Mouse (Mus musculus): ENCODE measurements around the gene Cfap61. TPM values are rescaled to one million over a fixed set of nuclear protein-coding genes. Genes with fewer than 3 reads are reported as not detected.

The Cfap61 gene
- total and polyA plus RNA-seq, 3 experiments = 1.4 to 1.7 (median 1.5) TPM

- H3K79me2 ChIP-seq (replicated peaks; ENCODE audit: control insufficient read depth, insufficient read depth, low read length) = no peaks in the 10 kb centered on the region
Measured at GRCm38 (mm10) chr2:145987757-145988156, 53.2 kb downstream of the Cfap61 start.

DNA sequence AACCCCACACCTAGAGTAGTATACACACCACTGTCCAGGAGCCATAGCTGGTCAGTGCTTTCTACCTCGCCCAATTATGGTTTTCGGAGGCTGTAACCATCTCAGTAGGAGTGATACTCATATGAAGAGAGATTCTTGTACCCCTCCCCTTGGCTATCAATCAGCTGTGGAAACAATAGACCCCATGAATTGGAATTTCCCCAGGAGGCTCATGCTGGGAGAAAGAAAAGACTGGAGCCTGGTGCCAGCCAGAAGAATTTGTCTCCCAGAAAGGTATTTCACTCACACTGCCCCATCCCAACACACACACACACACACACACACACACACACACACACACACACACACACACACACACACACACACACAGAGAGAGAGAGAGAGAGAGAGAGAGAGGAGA is 55.9 kb downstream of the Cfap61 start:
- intact Hi-C loops (cut with DNase I) = no loop called here
- Histone ChIP-seq H3K79me2 (replicated peaks; ENCODE audit: control insufficient read depth, insufficient read depth, low read length) (no peaks in the 10 kb centered on the region), H3K27me3 (ENCODE audit: control insufficient read depth, insufficient read depth, low read length) (no peaks in the 10 kb centered on the region), H3K9ac (ENCODE audit: low read depth, low read length) (no peak overlapping the region), H3K4me3 (no peak overlapping the region), H3K4me1 (ENCODE audit: control insufficient read depth, insufficient read depth, low read length) (no peaks in the 10 kb centered on the region), H3K27ac (no peak overlapping the region), H3K36me3 (ENCODE audit: control insufficient read depth, insufficient read depth, low read length) (no peaks in the 10 kb centered on the region)
- no peak for DNase-seq
- WGBS = 89% methylated on average over 2 of the region's 2 CpGs
- TF ChIP-seq EP300 (IDR thresholded peaks at IDR 0.05; ENCODE audit: insufficient read depth, low read depth, low read length) = no peak

More at GRCm38 (mm10) chr2:145987757-145988156, 53.2 kb downstream of the Cfap61 start:
- DNase-seq = no peak
- Histone ChIP-seq H3K4me3 (no peak overlapping the region), H3K9ac (ENCODE audit: low read depth, low read length) (no peak overlapping the region), H3K27me3 (ENCODE audit: control insufficient read depth, insufficient read depth, low read length) (no peaks in the 10 kb centered on the region), H3K36me3 (ENCODE audit: control insufficient read depth, insufficient read depth, low read length) (no peaks in the 10 kb centered on the region), H3K27ac (no peak overlapping the region), H3K4me1 (ENCODE audit: control insufficient read depth, insufficient read depth, low read length) (no peaks in the 10 kb centered on the region)
- TF ChIP-seq EP300 (IDR thresholded peaks at IDR 0.05; ENCODE audit: insufficient read depth, low read depth, low read length) = no peak
- TF ChIP-seq CTCF (IDR thresholded peaks at IDR 0.05) = no peak
- TF ChIP-seq POLR2A (IDR thresholded peaks at IDR 0.05; ENCODE audit: insufficient read depth, low read depth, low read length) = no peak
- intact Hi-C loops (cut with DNase I) = no loop called here
- 84% methylated on average over 2 of the region's 2 CpGs for WGBS

DNA sequence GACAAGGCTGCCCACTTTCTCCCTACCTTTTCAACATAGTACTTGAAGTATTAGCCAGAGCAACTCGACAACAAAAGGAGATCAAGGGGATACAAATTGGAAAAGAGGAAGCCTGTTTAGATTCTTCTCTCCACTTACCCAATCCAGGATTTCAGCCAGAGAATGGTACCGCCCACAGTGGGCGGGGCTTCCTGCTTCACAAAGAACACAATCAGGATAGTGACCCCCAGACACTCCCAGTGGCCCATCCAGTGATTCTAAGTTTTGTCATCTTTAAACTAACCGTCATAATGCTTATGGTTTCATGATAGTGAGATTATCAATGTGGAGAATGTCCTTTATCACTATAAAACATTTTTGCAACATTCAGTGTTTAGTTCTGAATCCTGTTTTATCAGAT is 61.9 kb downstream of the Cfap61 start:
- intact Hi-C loops (cut with DNase I) = no loop called here
- Histone ChIP-seq H3K4me1 (ENCODE audit: control insufficient read depth, insufficient read depth, low read length) (no peaks in the 10 kb centered on the region; the same call in 1 of the 2 replicates), H3K9ac (ENCODE audit: low read depth, low read length) (no peak overlapping the region), H3K27me3 (ENCODE audit: control insufficient read depth, insufficient read depth, low read length) (no peaks in the 10 kb centered on the region), H3K4me3 (no peak overlapping the region), H3K36me3 (ENCODE audit: control insufficient read depth, insufficient read depth, low read length) (no peaks in the 10 kb centered on the region), H3K27ac (no peak overlapping the region), H3K79me2 (replicated peaks; ENCODE audit: control insufficient read depth, insufficient read depth, low read length) (no peaks in the 10 kb centered on the region)
- no peak for TF ChIP-seq POLR2A (IDR thresholded peaks at IDR 0.05; ENCODE audit: insufficient read depth, low read depth, low read length)
- no peak for TF ChIP-seq CTCF (IDR thresholded peaks at IDR 0.05)
- TF ChIP-seq EP300 (IDR thresholded peaks at IDR 0.05; ENCODE audit: insufficient read depth, low read depth, low read length) = no peak
- no peak for DNase-seq
- 45% methylated on average over 4 of the region's 4 CpGs for WGBS

DNA sequence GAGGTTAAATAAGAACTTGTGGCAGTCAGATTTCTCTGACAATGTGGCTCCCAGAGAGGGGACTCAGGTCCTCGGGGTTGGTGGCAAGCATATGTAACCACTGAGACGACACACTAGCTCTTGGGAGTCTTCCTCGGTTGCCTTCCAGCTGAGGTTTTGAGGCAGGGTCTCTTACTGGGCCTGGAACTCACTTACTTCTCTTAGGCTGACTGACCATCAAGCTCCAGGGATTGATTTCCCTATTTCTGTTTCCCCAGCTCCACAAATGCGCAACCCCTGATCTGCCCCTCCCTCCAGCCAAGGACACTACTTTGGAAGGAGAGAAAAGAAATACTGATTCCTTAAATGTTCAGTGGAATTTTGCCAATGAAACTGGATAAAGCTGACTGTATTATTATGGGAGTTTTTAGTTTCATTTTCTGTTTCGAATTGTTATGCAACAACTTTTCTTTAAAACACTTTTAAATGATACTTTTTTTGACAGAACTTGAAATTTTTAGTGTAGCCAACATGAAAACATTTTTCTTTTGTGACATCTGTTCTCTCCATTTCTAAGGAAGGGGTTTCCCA is 63.5 kb downstream of the Cfap61 start:
- no peaks in the 10 kb centered on the region for H3K79me2 ChIP-seq (replicated peaks; ENCODE audit: control insufficient read depth, insufficient read depth, low read length)
- intact Hi-C loops (cut with DNase I) = no loop called here
- H3K27me3 ChIP-seq (ENCODE audit: control insufficient read depth, insufficient read depth, low read length) = no peaks in the 10 kb centered on the region
- H3K9ac ChIP-seq (ENCODE audit: low read depth, low read length) = no peak overlapping the region
- no peaks in the 10 kb centered on the region; the same call in 1 of the 2 replicates for H3K4me1 ChIP-seq (ENCODE audit: control insufficient read depth, insufficient read depth, low read length)
- no peak for TF ChIP-seq POLR2A (IDR thresholded peaks at IDR 0.05; ENCODE audit: insufficient read depth, low read depth, low read length)
- TF ChIP-seq CTCF (IDR thresholded peaks at IDR 0.05) = no peak
- no peak for TF ChIP-seq EP300 (IDR thresholded peaks at IDR 0.05; ENCODE audit: insufficient read depth, low read depth, low read length)
- H3K36me3 ChIP-seq (ENCODE audit: control insufficient read depth, insufficient read depth, low read length) = no peaks in the 10 kb centered on the region
- H3K4me3 ChIP-seq = no peak overlapping the region
- no peak for DNase-seq
- WGBS = 73% methylated on average over 5 of the region's 5 CpGs
- no peak overlapping the region for H3K27ac ChIP-seq

- H3K4me1 ChIP-seq (ENCODE audit: control insufficient read depth, insufficient read depth, low read length) = no peaks in the 10 kb centered on the region; the same call in 1 of the 2 replicates
- WGBS = 90% methylated on average over 6 of the region's 6 CpGs
- intact Hi-C loops (cut with DNase I) = no loop called here
- H3K27ac ChIP-seq = no peak overlapping the region
- no peaks in the 10 kb centered on the region for H3K36me3 ChIP-seq (ENCODE audit: control insufficient read depth, insufficient read depth, low read length)
- no peak overlapping the region for H3K9ac ChIP-seq (ENCODE audit: low read depth, low read length)
- no peaks in the 10 kb centered on the region for H3K79me2 ChIP-seq (replicated peaks; ENCODE audit: control insufficient read depth, insufficient read depth, low read length)
- no peak for TF ChIP-seq POLR2A (IDR thresholded peaks at IDR 0.05; ENCODE audit: insufficient read depth, low read depth, low read length)
- no peak for TF ChIP-seq EP300 (IDR thresholded peaks at IDR 0.05; ENCODE audit: insufficient read depth, low read depth, low read length)
- no peak for TF ChIP-seq CTCF (IDR thresholded peaks at IDR 0.05)
- no peaks in the 10 kb centered on the region for H3K27me3 ChIP-seq (ENCODE audit: control insufficient read depth, insufficient read depth, low read length)
- no peak overlapping the region for H3K4me3 ChIP-seq
- no peak for DNase-seq
Measured at GRCm38 (mm10) chr2:146008801-146009200, 74.2 kb downstream of the Cfap61 start.

GRCm38 (mm10) chr2:146009596-146010349 is 75.2 kb downstream of the Cfap61 start:
- Histone ChIP-seq H3K9ac (ENCODE audit: low read depth, low read length) (no peak overlapping the region), H3K36me3 (ENCODE audit: control insufficient read depth, insufficient read depth, low read length) (no peaks in the 10 kb centered on the region), H3K4me3 (no peak overlapping the region), H3K4me1 (ENCODE audit: control insufficient read depth, insufficient read depth, low read length) (no peaks in the 10 kb centered on the region; the same call in 1 of the 2 replicates), H3K79me2 (replicated peaks; ENCODE audit: control insufficient read depth, insufficient read depth, low read length) (no peaks in the 10 kb centered on the region), H3K27me3 (ENCODE audit: control insufficient read depth, insufficient read depth, low read length) (no peaks in the 10 kb centered on the region), H3K27ac (no peak overlapping the region)
- 49% methylated on average over 2 of the region's 2 CpGs for WGBS
- DNase-seq = no peak
- intact Hi-C loops (cut with DNase I) = no loop called here
- TF ChIP-seq EP300 (IDR thresholded peaks at IDR 0.05; ENCODE audit: insufficient read depth, low read depth, low read length) = no peak
- TF ChIP-seq CTCF (IDR thresholded peaks at IDR 0.05) = no peak
- TF ChIP-seq POLR2A (IDR thresholded peaks at IDR 0.05; ENCODE audit: insufficient read depth, low read depth, low read length) = no peak

All from heart, adult 2 months (tissue).